Mouse (Mus musculus) cerebellum, postnatal 14 days (tissue): ENCODE results near the gene Phf14.
"Not testable (repeated sequence)": the region's sequence is repeated elsewhere in the genome, so short reads cannot be mapped to it uniquely, and the experiment has no call there.

ENCODE experiments used
- DNase-seq, 2 experiments: peaks; one replicate each; pipeline ENCODE4 v3.0.0; 2021; ENCODE audit warnings: mixed read lengths in 2 of 2

Gene Phf14

GRCm38 (mm10) chr6:12097125-12097524, 189.5 kb downstream of the Phf14 start:
- DNase-seq, result no peak

- DNase-seq, result no peak
These were observed 197.5 kb downstream of the Phf14 start for GRCm38 (mm10) chr6:12105144-12105543.

- DNase-seq, result no peak
These were observed 199.7 kb downstream of the Phf14 start for GRCm38 (mm10) chr6:12107326-12107725.

GRCm38 (mm10) chr6:12107786-12108185, 200.2 kb downstream of the Phf14 start:
- no peak for DNase-seq

GRCm38 (mm10) chr6:12116926-12117818, 209.6 kb downstream of the Phf14 start:
- DNase-seq, result no peak

- no peak for DNase-seq
These were observed 210.4 kb downstream of the Phf14 start for GRCm38 (mm10) chr6:12117819-12118570.

GRCm38 (mm10) chr6:12122759-12123158, 215.2 kb downstream of the Phf14 start:
- no peak for DNase-seq

GRCm38 (mm10) chr6:12125031-12125803, 217.6 kb downstream of the Phf14 start:
- DNase-seq, result peak; percentile 71 to 73

GRCm38 (mm10) chr6:12126601-12127000, 219.0 kb downstream of the Phf14 start:
- DNase-seq, result not testable (repeated sequence)

GRCm38 (mm10) chr6:12127287-12127686, 219.7 kb downstream of the Phf14 start:
- no peak for DNase-seq
